Comparison of ENCODE assay signal across 27 mouse cellular contexts in genomic region chr1:153937025-153937424, GRCm38 (mm10). TPM values are rescaled to one million over a fixed set of nuclear protein-coding genes. Genes with fewer than 3 reads are reported as not detected.
A peak's percentile ranks its signal among the peaks of the same experiment; 100 is the strongest.
DNase-seq lines count a peak whose midpoint lies in the region; ATAC-seq and TF ChIP-seq lines count a peak whose summit lies in the region.
"Had no signal": no experiment of that assay in that cellular context is flagged by ENCODE, and none has a peak within 500 bp of the region (broad histone marks: within the 10 kb centered on the region; RNA-seq: fewer than 3 reads in every experiment).

No protein-coding gene starts in this region.

- 100% methylated on average over 2 of the region's 2 CpGs for WGBS in heart, embryonic 10.5 days
- WGBS in liver, embryonic 13.5 days (ENCODE audit: insufficient replicate concordance): 86% methylated on average over 2 of the region's 2 CpGs
- WGBS in midbrain, postnatal 0 days: 96% methylated on average over 2 of the region's 2 CpGs

- no peaks in the 10 kb centered on the region for H3K9me3 ChIP-seq in heart, embryonic 10.5 days
- peaks cover 5% of the 10 kb centered on the region; the same call in 1 of the 2 replicates for H3K9me3 ChIP-seq in liver, embryonic 13.5 days (replicated peaks)
- no peaks in the 10 kb centered on the region for H3K9me3 ChIP-seq in midbrain, postnatal 0 days (ENCODE audit: low read length)
- H3K9me3 ChIP-seq: forebrain, embryonic 15.5 days; hindbrain, embryonic 10.5 days had no signal

- H3K4me2 ChIP-seq in liver, embryonic 13.5 days: no peak overlapping the region
- no peak overlapping the region for H3K4me2 ChIP-seq in midbrain, postnatal 0 days (ENCODE audit: low read depth, low read length, poor library complexity, severe bottlenecking)
- H3K4me2 ChIP-seq: forebrain, embryonic 15.5 days; heart, embryonic 12.5 days; hindbrain, embryonic 14.5 days had no signal

- peak; percentile 41 for DNase-seq in heart, adult 11 months
- DNase-seq in heart, embryonic 10.5 days (ENCODE audit: low spot score): no peak
- peak; percentile 36 for DNase-seq in R1 (ENCODE audit: low read depth, low spot score)
- DNase-seq in liver, embryonic 13.5 days: no peak
- no peak for DNase-seq in adrenal gland, postnatal 4 days (ENCODE audit: low spot score in 2 of 2)
- DNase-seq in midbrain, postnatal 0 days (ENCODE audit: low spot score): no peak
- DNase-seq: adrenal gland, adult 2 months; adrenal gland, postnatal 25 days; B cell, adult 2 months; cerebellum, adult 11 months; cerebellum, adult 9-10 months; cerebellum, postnatal 36 days; gastrocnemius, postnatal 10 days; heart, adult 2 months had no signal

- no peaks in the 10 kb centered on the region for H3K4me1 ChIP-seq in heart, embryonic 10.5 days
- peaks cover 6% of the 10 kb centered on the region for H3K4me1 ChIP-seq in liver, embryonic 13.5 days (replicated peaks)
- H3K4me1 ChIP-seq in midbrain, postnatal 0 days (ENCODE audit: insufficient read depth, low read length): no peaks in the 10 kb centered on the region
- H3K4me1 ChIP-seq: heart, embryonic 12.5 days; hindbrain, embryonic 10.5 days had no signal

- TF ChIP-seq CTCF in midbrain, postnatal 0 days (IDR thresholded peaks at IDR 0.05): no peak

- H3K4me3 ChIP-seq in heart, embryonic 10.5 days: no peak overlapping the region
- no peak overlapping the region for H3K4me3 ChIP-seq in liver, embryonic 13.5 days (replicated peaks)
- H3K4me3 ChIP-seq in midbrain, postnatal 0 days (ENCODE audit: low read depth, low read length): no peak overlapping the region
- H3K4me3 ChIP-seq: erythroblast, embryonic 14.5 days; forebrain, embryonic 15.5 days; heart, adult 2 months; heart, embryonic 12.5 days; hindbrain, embryonic 10.5 days had no signal

- no peak overlapping the region for H3K9ac ChIP-seq in liver, embryonic 13.5 days
- H3K9ac ChIP-seq in midbrain, postnatal 0 days (replicated peaks; ENCODE audit: low read length, poor library complexity, severe bottlenecking): no peak overlapping the region
- H3K9ac ChIP-seq: forebrain, embryonic 15.5 days; heart, embryonic 12.5 days; hindbrain, embryonic 14.5 days had no signal

- no peaks in the 10 kb centered on the region for H3K36me3 ChIP-seq in heart, embryonic 10.5 days
- H3K36me3 ChIP-seq in liver, embryonic 13.5 days: no peaks in the 10 kb centered on the region
- H3K36me3 ChIP-seq in midbrain, postnatal 0 days (ENCODE audit: insufficient read depth, low read length): no peaks in the 10 kb centered on the region
- H3K36me3 ChIP-seq: forebrain, embryonic 15.5 days; heart, embryonic 12.5 days; hindbrain, embryonic 10.5 days had no signal

- no peak overlapping the region for H3K27ac ChIP-seq in heart, embryonic 10.5 days
- H3K27ac ChIP-seq in liver, embryonic 13.5 days: no peak overlapping the region
- H3K27ac ChIP-seq in midbrain, postnatal 0 days (ENCODE audit: low read depth, low read length): no peak overlapping the region
- H3K27ac ChIP-seq: forebrain, embryonic 15.5 days; heart, adult 2 months; hindbrain, embryonic 10.5 days; hindbrain, embryonic 14.5 days had no signal

- ATAC-seq in liver, embryonic 13.5 days (ENCODE audit: low read depth): peak; percentile 79
- ATAC-seq in megakaryocyte, adult 5-6 weeks (ENCODE audit: poor library complexity, severe bottlenecking): peak; percentile 28; the same call in 1 of the 2 replicates
- no peak for ATAC-seq in midbrain, postnatal 0 days (ENCODE audit: low FRiP score)
- ATAC-seq: CD4-positive, CD25-positive, alpha-beta regulatory T cell, adult 4 months; forebrain, embryonic 15.5 days; Patski had no signal

- H3K27me3 ChIP-seq in heart, embryonic 10.5 days (ENCODE audit: insufficient read depth, poor library complexity, severe bottlenecking): no peaks in the 10 kb centered on the region
- no peaks in the 10 kb centered on the region for H3K27me3 ChIP-seq in liver, embryonic 13.5 days
- no peaks in the 10 kb centered on the region for H3K27me3 ChIP-seq in midbrain, postnatal 0 days (ENCODE audit: insufficient read depth, low read length)
- H3K27me3 ChIP-seq: forebrain, embryonic 15.5 days; heart, embryonic 12.5 days had no signal

RNA-seq across cellular contexts. Expression of gene Teddm2, which starts 37.0 kb away (rescaled TPM):
- polyA plus RNA-seq in heart, embryonic 10.5 days (2016; fragmentation: Nextera tagmentation; extraction: Ambion mirVana): 0.18 and 0.34 TPM in 2 replicates
- 0.39 and 0.41 TPM in 2 replicates for polyA plus RNA-seq in liver, embryonic 13.5 days (2015; fragmentation: Nextera tagmentation; extraction: Ambion mirVana)
- 0.55 and 0.56 TPM in 2 replicates for total RNA-seq in megakaryocyte, adult 5-6 weeks (2015)
- 0.04 and 0.41 TPM in 2 replicates for total RNA-seq in megakaryocyte, adult 5-6 weeks (2017)
- total RNA-seq in adrenal gland, postnatal 4 days (2021): 1 to 10 TPM; 1.0 to 1.4 TPM
- 0.66 and 1.1 TPM in 2 replicates for total RNA-seq in midbrain, postnatal 0 days (2014; rRNA removed)
- polyA plus RNA-seq in midbrain, postnatal 0 days (2015; fragmentation: Nextera tagmentation; extraction: Ambion mirVana): 1.2 and 1.7 TPM in 2 replicates

RNA-seq across cellular contexts. Expression of gene Glul, which starts 37.3 kb away (rescaled TPM):
- 65.4 and 96.6 TPM in 2 replicates for polyA plus RNA-seq in heart, embryonic 10.5 days (2016; fragmentation: Nextera tagmentation; extraction: Ambion mirVana)
- polyA plus RNA-seq in liver, embryonic 13.5 days (2015; fragmentation: Nextera tagmentation; extraction: Ambion mirVana): 114 TPM in 2 replicates
- 58.1 and 63.4 TPM in 2 replicates for total RNA-seq in megakaryocyte, adult 5-6 weeks (2015)
- 79.0 and 91.0 TPM in 2 replicates for total RNA-seq in megakaryocyte, adult 5-6 weeks (2017)
- total RNA-seq in adrenal gland, postnatal 4 days (2021): 100 to 1,000 TPM; 455 to 494 TPM
- total RNA-seq in midbrain, postnatal 0 days (2014; rRNA removed): 312 and 330 TPM in 2 replicates
- 237 and 250 TPM in 2 replicates for polyA plus RNA-seq in midbrain, postnatal 0 days (2015; fragmentation: Nextera tagmentation; extraction: Ambion mirVana)

RNA-seq across cellular contexts. Expression of gene Teddm1a, which starts 45.5 kb away (rescaled TPM):
- not detected in 2 replicates for polyA plus RNA-seq in heart, embryonic 10.5 days (2016; fragmentation: Nextera tagmentation; extraction: Ambion mirVana)
- polyA plus RNA-seq in liver, embryonic 13.5 days (2015; fragmentation: Nextera tagmentation; extraction: Ambion mirVana): not detected in 2 replicates
- total RNA-seq in megakaryocyte, adult 5-6 weeks (2015): not detected in 2 replicates
- total RNA-seq in megakaryocyte, adult 5-6 weeks (2017): not detected in 2 replicates
- not detected for total RNA-seq in adrenal gland, postnatal 4 days (2021)
- not detected in 2 replicates for total RNA-seq in midbrain, postnatal 0 days (2014; rRNA removed)
- not detected in 2 replicates for polyA plus RNA-seq in midbrain, postnatal 0 days (2015; fragmentation: Nextera tagmentation; extraction: Ambion mirVana)
- total RNA-seq: adrenal gland, adult 2 months; adrenal gland, postnatal 25 days; gastrocnemius, postnatal 10 days; gastrocnemius, postnatal 4 days; heart, adult 2 months; heart, postnatal 25 days had no signal
- polyA plus RNA-seq: adrenal gland, adult 2 months; embryonic facial prominence, embryonic 14.5 days; erythroblast, embryonic 14.5 days; forebrain, embryonic 11.5 days; forebrain, embryonic 15.5 days; heart, adult 2 months; heart, embryonic 12.5 days; heart, embryonic 16.5 days; hindbrain, embryonic 10.5 days; hindbrain, embryonic 14.5 days; Patski had no signal

Comparison
In these comparisons a context has a peak if more than half of its experiments do, and no peak if none do; other contexts are left out.
1. DNase-seq: peak in heart, adult 11 months (single experiment) and R1 (single experiment); none in heart, embryonic 10.5 days (single experiment), liver, embryonic 13.5 days (single experiment), adrenal gland, postnatal 4 days (0 of 2) and midbrain, postnatal 0 days (single experiment).